Mouse (Mus musculus) thymus, adult 2 months (tissue): ENCODE results near the gene Pfn1.

ENCODE experiments used
- CTCF ChIP-seq: fragments of 200-500 bp; IDR thresholded peaks from 2 replicates; pipeline ENCODE4 v1.5.1; 2012; ENCODE audit warnings: mild to moderate bottlenecking, control low read depth, low read length, moderate library complexity, borderline replicate concordance; ENCODE audit not compliant: control insufficient read depth, poor library complexity, insufficient read depth; ENCODE audit errors: extremely low read depth
- POLR2A ChIP-seq: fragments of 200-500 bp; IDR thresholded peaks from 2 replicates; pipeline ENCODE4 v1.6.1; 2012; ENCODE audit warnings: mild to moderate bottlenecking, low read length, control low read depth, moderate library complexity; ENCODE audit not compliant: control insufficient read depth, poor library complexity, insufficient read depth; ENCODE audit errors: extremely low read depth

DNA sequence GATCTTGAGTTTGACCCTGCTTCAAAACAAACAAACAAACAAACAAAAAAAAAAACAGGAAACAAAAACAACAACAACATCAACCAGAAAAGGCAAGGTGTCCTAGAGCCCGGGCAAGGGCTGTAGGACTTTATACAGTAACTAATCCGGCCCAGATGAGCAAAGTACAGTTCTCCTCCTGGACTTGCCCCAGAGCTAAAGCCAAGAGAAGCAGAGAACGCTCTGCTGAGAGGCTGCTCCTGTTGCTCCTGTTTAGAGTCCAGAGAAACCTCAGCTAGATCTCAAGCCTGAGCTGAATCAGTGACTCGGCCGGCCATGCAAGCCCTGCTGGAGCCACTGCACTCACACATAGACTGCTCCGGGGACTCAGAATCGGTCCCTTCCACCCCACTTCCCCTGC lies 24.3 kb downstream of the Pfn1 start:
- no peak for TF ChIP-seq CTCF
- no peak for TF ChIP-seq POLR2A
